Mouse (Mus musculus): ENCODE measurements at regions not wholly inside any gene's neighbourhood (a gene's known extent, or its start where the extent isn't known, plus 50 kb on each side); places are given as distances from the start of the nearest gene placed in this dataset.

DNA sequence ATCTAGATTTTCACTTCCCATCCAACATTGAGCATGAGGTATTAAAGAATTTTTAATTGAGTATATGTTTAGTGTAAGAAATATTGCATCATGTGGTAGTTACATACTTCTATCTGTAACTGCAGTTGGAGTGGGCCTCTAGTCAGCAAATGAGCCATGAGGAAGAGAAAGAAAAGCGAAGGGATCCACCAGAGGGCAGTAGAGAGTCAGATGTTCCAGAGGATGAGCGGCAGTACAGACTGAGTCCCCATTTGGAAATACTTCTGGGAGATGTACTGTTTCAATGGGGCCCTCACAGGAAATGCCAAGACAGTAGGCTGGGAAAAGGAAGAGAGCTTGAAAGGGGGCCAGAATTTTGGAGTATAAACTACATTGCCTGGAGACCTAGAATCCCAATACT, 221.2 kb downstream of the Myh15 start:
- intact Hi-C loops (cut with DNase I) = loop anchor here (2.0 kb wide), 1 partner anchor 42 kb away; no protein-coding TSS in a partner anchor
- no peak for DNase-seq (ENCODE audit: low spot score)

DNA sequence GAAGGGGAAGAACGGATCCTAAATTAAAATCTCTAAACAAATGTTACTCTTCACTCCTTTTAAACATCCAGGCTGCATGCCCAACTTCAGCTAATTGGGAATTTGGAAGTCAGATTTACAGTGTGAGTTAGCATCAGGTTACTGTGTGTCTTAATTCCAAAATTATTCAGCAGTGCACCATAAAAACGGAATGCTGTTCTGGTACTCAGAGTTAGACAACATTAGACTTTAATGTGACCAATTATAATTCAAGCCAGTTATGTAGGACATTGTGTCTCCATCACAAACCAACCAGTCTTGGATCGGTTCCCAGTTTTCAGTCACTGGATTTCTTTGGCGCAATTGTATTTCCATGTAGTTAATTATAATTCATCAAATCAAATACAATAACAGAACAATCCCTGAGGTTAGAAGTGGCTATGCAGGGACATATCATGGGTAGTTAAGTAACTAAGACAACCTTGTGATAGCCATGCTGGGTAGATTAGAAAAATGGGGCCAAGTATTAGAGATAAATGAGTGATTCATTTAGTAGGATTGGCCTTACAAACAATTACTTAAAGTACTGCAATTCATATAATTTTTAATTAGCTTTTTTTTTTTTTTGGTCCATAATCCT, 230.9 kb downstream of the Myh15 start:
- DNase-seq (ENCODE audit: low spot score) = no peak
- intact Hi-C loops (cut with DNase I) = no loop called here

DNA sequence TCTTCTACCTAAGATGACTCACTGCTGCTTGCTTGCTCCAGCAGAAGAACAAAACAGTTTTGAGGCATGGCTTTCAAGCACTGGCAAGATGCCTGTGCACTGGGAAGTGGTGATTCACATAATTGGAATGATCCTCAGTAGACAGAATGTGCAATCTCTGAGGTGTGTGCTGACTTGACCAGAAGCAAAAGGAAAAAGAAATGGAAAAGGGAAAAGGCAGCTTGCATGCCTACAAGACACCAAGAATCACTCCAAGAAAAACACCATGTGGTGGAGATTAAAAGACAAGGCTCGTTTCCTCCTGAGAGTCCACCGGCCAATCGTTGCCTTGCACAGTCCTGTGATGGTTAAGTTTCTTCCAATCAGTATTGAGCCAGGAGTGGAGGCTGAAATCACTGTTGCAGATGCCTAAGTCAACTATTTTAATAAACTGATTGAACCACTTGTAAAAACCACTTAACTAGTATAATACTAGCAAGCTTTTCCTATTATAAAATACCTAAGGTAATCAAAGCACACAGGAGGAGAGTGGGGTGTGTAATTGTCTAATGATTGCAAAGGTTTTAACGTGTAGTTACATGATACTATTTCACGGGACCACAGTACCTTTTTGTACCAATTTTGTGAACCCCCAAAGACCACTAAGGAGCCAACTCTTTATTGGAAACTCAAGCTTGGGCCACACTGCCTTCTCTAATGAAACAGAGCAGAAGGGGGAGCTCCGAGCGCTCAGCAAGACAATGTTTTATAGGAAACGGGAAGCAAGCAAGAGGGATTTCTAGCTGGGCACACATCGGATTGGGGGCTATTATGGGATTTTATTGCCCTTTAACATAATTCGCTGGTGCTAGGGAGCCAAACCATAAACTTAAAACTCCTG, 232.2 kb downstream of the Myh15 start:
- peak; percentile 12 for DNase-seq (ENCODE audit: low spot score)
- intact Hi-C loops (cut with DNase I) = no loop called here

DNA sequence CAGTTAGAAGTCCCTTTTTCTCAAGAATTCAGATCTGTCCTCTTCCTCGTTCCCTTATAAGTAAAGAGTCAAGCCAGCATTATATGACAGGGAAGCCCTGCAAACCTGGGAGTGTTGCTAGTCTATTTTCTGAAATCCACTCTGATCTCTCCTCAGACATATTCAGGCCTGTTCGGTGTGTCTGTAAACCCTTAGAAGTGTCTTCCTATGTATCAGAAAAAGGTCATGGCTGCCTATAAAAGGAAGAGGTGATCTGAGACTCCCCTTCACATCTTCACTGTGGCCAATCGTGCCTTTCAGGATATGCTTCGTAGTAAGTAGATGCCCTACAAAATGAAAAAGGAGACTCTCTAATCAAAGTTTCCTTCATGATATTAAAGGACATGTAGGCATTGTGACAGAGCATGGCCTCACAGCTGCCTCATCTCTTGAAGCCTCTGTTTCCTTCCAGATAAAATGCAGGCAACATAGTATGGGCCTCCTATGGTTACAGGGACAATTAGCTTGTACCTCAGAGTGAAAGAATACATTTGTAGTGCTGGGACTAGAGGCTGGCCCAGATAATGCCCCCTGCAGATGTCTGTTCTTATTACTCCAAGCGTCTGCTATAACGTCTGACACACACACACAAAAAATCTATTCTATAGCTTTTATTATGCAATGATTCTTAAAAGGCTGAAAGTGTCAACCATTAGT, 246.5 kb downstream of the Myh15 start:
- intact Hi-C loops (cut with DNase I) = no loop called here

DNA sequence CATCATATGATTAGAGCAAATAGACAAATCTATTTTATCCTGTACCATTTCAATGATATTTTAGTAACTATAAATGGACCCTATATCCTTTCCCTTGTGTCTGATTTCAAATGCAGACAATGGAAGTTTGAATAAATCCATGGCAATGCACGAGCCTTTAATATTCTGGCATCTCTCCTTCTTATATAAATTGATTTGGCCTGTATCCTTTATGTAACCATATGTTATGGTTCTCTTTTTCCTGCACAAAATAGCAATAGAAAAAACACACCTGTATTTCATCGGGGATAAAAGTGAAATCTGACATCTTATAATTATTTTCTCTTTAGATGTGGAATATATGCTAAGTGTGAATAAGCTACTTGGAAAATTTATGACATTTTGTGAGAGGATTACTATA, 247.1 kb downstream of the Myh15 start:
- DNase-seq (ENCODE audit: low spot score) = no peak
- intact Hi-C loops (cut with DNase I) = no loop called here

More for the DNA sequence above, 246.5 kb downstream of the Myh15 start:
- no peak for DNase-seq (ENCODE audit: low spot score)

DNA sequence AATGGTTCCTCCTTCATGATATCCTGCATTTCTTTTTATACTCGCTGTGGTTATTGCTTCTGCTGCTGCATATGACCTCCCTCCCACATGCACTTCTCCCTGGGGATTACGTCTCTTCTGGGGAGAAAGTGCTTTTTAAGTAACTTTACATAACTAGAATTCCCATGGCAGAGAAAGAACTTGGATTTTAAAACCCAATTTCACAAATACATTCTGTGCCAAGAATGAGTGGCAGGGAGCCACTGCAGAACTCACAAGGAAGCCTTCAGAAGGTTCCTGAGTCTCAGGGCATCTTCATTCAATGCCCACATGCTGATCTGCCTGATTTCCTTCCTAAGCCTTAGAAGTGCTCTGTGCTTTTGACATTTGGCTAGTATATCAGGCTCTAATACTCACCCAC, 259.8 kb downstream of the Myh15 start:
- intact Hi-C loops (cut with DNase I) = no loop called here
- DNase-seq (ENCODE audit: low spot score) = no peak

DNA sequence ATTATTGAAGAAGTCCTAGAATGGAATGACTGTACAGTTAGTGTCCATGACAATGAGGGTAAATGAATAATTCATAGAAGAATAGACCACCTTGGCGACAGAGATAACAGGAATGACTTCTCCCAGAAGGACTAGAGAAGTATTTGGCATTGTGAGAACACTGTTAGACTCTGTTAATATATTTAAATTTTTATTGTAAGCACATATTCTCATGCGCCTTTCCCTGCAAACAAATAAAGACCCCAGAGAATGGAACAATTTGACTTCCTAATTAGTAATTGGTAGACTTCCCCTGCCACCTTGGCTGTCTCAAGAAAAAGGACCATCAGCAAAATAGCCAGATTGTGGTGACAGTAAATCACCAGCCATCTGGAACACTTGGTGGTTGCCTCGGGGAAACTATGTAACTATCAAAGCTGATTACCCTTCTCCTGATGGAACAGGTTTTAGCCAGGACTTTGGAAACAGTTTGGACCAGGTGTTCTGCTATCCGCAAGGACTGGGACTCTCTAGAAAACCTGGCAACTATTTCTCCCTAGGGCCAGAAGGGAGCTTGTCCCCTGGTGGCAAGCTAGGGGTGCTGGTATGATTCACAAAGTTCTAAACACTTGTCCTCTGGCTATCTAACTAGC, 261.9 kb downstream of the Myh15 start:
- intact Hi-C loops (cut with DNase I) = no loop called here
- DNase-seq (ENCODE audit: low spot score) = no peak

DNA sequence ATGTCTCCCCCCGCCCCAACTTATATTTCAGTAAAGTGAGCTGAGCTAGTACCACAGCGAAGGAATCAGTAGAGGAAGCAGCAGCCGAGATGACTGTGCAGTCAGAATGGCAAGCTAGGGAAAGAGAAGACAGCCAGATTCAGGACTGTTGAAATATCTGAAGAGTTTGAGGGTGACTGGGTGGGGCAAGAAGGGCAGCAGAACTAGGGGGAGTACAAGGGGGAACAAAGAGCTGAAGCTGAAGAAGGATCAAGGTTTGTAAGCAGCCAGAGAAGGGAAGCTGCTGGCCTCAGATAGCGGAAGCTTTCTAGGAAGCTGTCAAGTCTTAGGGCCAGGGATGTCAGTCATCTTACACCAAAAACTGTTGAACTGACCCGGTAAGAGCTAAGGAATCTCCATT, 262.5 kb downstream of the Myh15 start:
- intact Hi-C loops (cut with DNase I) = loop anchor here (2.0 to 10.0 kb wide), 3 partner anchors 41 to 305 kb away; no protein-coding TSS in a partner anchor
- no peak for DNase-seq (ENCODE audit: low spot score)

DNA sequence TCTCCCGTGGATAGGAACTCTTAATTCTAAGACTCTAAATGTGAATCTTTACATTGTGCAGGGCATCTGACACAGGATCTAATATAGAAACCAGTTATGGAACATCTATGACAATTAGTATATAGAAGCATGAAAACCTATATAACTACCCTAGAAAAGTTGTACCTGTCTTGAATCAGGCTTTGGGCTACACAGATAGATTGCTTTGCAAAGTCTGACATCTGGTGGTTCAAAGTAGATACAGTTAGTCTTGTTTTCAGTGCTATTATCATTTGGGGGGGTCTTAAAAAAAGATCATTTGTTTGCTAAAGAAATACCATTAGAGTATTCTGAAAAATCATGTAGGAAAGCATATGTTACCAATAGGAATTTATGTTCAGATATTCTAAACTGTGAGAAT, 264.7 kb downstream of the Myh15 start:
- intact Hi-C loops (cut with DNase I) = loop anchor here (2.0 to 10.0 kb wide), 3 partner anchors 43 to 307 kb away; no protein-coding TSS in a partner anchor

DNA sequence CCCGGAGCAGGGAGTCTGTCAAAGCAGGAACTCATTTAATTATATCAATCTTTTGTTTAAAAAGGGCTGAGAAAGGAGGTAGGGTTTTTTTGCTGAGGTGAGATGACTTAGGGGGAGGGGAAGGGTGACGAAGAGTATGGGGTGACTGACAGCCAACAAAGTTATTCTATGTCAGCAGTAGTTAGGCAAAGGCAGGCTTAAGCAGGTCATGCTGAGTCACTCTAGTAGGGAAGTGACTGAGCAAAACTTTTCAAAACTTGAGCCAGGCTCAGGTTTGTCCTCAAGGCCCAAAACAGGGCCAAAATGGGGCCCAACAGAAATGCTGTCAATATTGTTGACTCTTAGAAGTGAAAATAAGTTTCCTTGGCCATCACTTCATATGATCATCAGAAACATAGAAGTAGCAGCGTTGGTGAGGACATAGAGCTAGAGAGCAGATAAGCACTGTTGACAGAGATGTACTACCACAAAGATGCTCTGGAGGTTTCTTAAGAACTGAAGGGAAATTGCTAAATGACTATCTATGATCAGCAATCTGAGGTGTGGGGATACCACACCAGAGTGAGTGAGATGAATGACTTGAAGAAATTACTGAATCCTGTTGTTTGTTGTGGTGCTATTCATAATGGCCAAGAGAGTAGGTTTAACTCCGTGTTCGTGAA, 273.6 kb downstream of the Myh15 start:
- intact Hi-C loops (cut with DNase I) = no loop called here
- no peak for DNase-seq (ENCODE audit: low spot score)

More for the DNA sequence above, 264.7 kb downstream of the Myh15 start:
- no peak for DNase-seq (ENCODE audit: low spot score)

DNA sequence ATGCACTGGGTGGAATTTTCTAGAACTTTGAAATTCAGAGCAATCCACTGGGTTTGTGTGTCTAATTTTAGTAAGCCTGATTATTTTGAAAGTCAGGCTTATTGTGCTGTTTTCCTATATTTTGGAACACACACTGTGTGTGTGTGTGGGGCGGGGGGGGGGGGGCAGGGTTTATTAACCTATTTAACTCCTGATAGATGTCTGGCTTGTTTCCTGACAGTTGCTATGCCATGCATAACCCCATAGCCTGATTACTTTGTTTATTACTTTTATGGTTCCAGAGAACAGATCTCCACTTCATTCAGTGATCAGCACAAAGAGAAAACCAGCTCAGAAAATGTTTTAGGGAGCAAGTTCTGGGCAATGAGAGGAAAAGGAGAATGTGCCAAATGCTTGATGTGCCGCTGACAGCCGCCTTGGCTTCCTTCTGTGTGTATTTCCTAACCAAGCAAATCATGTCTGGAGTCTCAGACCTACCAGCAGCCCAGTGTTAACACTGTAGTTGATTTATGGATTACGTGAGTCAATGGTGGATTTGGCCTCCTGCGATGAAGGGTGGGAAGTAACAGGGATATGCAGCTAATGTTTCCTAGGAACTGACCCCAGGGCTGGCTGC, 274.9 kb downstream of the Myh15 start:
- DNase-seq (ENCODE audit: low spot score) = peak; percentile 5
- intact Hi-C loops (cut with DNase I) = no loop called here

DNA sequence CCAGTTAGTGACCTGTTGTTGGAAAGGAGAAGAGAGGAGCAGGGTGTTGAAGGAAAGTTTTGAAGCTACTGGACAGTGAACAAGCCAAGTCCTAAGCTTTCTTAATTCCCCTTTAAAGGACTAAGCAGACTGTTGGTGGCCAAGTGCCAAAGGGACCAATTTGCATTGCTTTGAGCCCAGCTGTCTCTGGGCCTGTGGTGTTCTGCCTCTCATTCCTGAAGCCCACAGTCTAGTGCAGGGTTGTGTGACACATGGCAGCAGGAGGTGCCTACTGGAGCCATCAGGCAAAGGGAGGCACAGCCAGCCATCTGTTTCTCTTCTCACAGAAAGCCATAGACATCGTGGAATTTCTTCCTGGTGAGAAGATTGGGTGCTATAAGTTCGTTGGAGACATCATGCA, 278.6 kb downstream of the Myh15 start:
- intact Hi-C loops (cut with DNase I) = no loop called here
- no peak for DNase-seq (ENCODE audit: low spot score)

DNA sequence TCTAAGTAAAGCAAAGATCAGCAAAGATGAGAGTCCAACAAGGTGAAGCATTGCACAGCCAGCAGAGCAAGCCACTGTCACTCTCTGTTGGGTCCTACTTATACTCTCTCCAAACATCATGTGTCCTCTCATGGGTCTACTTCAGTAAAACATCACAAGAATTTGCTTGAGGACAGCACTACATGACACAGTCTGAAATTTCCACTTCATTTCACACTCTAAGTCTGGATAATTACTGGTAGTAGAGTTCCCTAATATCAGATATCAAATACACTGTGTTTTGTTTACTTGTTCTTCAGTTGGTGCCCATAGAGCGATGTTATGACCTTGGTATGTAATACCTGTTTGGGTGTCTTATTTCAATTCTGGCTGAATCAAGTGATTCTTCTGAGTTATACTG, 280.7 kb downstream of the Myh15 start:
- intact Hi-C loops (cut with DNase I) = no loop called here
- no peak for DNase-seq (ENCODE audit: low spot score)

DNA sequence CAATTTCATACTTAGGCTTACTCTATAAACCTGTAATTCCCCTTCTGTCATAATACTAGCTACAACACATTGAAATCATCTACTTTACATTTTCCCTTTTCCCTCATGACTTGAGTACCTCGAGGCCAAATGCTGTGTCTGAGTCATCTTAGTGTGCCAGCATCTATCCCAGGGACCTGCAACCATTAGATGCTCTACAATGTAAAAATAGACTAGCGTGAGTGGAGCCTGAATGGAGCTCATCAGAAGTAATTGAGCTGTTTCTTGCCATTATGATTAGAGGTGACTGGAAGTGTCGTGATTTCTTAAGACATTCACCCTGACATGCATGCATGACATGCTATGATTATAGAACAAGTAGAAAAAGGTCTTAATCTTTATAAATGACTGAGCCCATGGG, 301.1 kb downstream of the Myh15 start:
- intact Hi-C loops (cut with DNase I) = no loop called here
- DNase-seq (ENCODE audit: low spot score) = no peak

DNA sequence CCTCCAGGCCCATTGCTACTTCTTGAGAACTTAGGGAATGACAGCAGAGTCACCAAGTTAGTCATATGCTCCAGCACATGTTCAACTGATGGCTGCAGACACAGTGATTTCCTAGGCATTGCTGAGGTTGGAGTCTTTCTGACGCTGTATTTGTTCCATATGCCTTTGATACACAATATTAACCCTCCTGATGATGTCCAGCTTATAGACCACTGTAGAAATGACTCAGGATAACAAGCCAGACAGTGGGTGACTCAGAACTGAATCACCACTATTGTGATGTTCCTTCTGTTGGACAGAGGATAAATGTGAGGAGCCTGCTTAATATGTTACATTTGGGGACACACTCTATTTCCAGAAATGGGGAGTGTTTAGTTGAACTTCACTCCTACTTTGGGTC, 304.4 kb downstream of the Myh15 start:
- no peak for DNase-seq (ENCODE audit: low spot score)
- intact Hi-C loops (cut with DNase I) = no loop called here

DNA sequence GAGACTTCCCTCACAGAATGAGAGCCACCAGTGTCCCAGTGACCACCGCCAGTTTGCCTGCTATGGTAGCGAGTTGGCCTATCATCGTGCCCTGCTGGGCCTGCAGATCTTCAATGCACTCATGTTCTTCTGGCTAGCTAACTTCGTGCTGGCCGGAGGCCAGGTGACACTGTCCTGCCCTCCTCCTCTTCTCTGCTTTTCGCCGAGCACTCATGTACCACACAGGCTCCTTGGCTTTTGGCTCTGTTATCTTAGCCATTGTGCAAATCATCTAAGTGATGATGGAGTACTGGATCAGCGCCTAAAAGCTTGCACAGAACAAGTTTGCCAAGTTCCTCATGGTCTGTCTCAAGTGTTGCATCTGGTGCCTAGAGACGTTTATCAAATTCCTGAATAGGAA, 312.2 kb downstream of the Myh15 start:
- DNase-seq (ENCODE audit: low spot score) = peak; percentile 1
- intact Hi-C loops (cut with DNase I) = no loop called here

DNA sequence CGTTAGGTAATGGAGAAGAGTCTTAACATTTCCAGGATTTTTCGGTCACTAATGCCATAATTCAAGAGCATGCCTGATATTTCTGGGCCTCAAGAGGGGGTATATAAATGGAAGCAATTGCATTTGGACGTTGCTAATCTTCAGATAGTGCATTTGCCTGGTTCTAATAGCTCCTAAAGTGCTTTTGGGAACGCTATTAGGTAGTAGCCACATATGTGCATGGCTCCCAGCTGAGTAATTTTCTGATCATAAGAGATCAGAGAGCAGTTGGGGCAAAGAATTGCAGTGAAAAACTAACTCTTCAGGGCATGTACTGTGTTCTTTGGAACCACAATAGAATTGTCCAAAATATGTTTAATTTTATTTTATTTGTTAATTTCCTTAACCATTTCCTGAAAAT, 317.8 kb downstream of the Myh15 start:
- DNase-seq (ENCODE audit: low spot score) = no peak
- intact Hi-C loops (cut with DNase I) = no loop called here

DNA sequence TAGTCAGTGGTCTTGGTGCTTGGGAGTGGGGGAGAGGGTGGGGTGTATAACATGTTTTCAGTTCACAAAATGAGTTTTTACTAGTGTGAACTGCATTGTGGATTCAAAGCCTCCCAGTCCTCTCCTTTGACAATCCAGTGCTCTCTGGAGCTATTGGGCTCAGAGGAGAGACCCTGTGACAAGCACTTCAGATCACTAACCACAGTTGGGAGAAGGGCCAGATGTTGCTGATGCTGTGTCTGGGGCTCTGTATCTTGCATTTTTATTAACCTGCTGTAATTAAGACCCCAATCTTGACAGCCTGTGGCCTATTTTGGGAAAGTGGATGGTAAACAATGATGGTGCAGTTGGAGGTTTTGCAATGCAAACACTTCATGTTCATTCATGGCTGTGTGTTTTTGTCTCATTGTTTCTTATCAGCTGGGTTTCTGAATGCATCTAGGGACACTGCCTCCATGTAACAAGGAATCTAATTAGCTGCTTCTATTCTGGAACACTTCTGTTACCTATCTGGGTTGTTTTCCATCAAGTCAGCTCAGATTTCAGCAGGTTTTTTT, 320.0 kb upstream of the Ift57 start:
- intact Hi-C loops (cut with DNase I) = no loop called here
- DNase-seq (ENCODE audit: low spot score) = no peak

DNA sequence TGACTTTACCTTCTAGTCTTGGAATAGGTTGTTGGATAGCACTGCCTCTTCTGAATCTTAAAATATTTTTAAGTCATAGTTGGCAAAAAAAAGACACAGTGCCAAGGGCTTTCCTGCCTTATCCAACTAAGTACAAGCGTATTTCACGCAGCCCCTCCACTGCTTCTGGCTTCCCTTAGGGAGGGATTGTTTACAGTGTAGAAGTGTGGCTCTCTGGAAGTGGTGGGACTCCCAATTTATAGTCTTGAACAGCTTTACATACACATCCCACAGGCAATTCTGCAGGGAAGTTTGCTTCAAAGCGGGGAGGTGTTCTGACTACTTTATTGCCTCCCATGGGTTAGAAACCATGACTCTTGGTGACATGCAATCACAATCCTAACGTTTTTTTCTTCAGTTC, 310.9 kb upstream of the Ift57 start:
- DNase-seq (ENCODE audit: low spot score) = no peak
- intact Hi-C loops (cut with DNase I) = no loop called here

Measured in heart, postnatal 25 days (tissue).